Mouse (Mus musculus) lung, postnatal 10 days (tissue): ENCODE data around the gene Tspan11.

Experiments
- DNase-seq: peaks from one replicate; pipeline ENCODE4 v3.0.0; 2021

Gene Tspan11

DNA sequence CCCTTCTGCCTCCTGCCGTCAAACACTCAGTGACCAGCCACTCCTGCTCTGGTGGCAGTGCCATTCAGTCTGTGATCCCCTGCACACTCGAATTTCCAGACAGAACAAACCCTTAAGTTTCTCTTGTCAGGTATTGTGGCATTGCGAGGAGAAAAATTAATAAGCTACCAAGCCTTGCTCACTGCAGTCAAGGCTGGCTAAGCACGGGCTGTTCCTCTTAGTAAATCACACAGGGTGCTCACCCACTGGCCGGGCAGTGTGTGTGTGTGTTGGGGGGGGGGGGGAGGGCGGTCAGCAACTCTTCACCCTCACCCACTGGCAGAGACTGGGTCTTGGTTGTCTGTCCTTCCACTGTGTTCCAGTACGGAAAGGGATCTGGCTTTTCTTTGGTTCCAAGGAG, 473 bp upstream of the Tspan11 start:
- DNase-seq = no peak

DNA sequence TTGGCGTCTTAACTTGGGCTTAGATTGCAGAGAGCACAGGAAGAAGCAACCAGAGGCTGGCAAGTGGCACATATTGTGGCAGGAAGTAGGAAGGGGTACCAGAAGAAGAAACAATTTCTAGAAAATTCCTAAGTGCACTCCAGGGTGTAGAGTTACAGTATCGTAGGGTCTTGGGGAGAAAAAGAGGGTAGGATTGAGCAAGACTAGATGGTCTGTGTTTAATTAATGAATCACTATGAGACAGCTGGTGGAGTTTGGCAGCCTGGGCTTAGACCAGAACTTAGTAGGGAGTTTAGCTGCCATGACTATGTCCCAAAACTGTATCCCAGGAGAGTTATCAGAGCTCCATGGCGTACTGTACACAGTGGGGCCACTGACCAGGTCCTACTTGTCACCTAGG, 1.2 kb downstream of the Tspan11 start:
- no peak for DNase-seq

DNA sequence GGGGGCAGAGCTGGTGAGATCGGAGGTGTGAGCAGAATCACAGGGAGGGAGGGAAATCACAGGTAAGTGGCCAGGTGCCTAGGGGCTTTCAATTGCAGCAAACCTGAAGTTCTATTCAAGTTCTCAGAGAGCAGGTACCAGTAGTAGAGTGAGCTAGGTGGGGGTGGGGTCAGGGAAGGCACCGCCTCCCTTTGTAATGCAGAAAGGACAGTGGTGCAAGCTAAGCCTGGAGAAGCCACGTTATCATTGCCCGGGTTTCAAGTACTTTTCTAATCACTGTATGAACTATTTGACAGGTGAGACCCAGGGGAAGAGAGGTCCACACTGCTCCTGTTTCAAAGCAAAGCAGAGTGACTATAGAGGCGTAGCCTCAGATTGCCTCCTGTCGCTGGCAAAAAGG, 6.2 kb downstream of the Tspan11 start:
- DNase-seq = no peak

DNA sequence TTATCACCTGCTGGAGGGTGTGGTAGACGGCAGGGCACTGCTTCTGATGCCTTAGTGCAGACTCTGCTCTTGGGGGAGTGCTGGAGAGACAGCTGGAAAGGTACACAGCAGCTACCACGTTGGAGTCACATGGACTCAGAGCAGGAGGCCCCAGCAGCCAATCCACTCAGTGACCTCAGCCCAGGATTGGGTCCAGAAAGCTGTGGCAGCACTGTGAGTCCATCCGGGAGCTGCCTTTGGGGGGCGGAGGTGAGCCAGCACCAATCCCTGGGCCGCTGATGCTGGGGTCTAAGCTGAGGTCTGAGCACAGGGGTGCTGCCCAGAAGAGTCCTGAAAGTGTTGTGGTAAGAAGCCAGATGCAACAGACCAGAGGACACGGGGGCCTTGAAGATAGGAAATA, 7.6 kb downstream of the Tspan11 start:
- DNase-seq = peak; percentile 17

DNA sequence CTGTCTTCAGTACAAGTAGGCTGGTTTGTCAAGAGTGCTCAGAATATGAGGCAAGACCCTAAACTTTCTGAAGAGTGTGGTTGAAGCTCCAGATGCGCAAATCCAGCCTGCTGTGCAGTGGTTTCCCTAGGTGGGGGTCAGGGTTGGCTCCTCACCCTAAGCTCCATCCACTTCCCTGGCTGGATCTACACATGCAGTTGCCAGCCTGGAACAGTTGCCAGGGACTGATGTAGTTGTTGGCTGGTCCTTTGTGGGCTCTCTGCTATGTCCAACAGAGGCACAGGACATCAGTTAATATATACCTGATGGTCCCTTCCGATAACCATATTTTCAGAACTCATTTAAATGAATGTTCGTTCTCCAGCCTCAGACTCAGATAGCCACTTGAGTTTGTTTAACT, 9.0 kb downstream of the Tspan11 start:
- no peak for DNase-seq

DNA sequence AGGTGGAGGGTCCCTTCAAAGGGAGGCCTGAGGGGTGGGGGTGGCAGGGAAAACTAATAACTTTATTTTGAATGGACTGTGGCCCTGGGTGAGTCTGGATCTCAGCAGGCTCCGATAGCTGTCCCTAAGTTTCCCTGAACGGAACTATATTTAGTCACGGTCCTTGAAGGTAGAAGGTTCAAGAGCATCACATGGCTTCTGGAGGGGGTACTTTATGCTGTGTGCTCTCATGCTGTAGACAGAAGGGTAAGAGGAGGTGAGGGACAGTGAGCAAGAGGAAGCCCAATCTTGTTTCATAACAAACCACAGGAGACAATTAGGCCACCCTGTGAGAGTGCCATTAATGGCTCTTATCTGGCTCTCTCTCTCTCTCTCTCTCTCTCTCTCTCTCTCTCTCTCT, 10.0 kb downstream of the Tspan11 start:
- DNase-seq = no peak

DNA sequence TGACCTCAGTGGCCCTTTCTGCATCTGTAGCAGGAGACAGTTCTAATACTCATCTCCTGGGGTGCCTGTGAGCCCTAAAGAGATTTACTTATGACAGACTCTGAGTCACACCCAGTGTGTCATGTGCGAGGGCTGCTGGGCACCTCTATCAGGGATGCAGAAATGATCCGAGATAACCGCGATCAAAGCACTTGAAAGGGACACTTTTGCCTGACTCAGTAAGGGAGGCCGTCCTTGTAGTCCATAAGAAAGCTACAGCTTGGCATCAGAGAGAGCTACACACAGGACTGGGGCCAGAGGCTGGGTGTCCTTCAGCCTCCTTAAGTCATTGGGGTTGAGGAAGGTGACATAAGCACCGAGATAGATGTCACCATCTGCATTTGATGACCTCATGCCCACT, 12.7 kb downstream of the Tspan11 start:
- DNase-seq = no peak

DNA sequence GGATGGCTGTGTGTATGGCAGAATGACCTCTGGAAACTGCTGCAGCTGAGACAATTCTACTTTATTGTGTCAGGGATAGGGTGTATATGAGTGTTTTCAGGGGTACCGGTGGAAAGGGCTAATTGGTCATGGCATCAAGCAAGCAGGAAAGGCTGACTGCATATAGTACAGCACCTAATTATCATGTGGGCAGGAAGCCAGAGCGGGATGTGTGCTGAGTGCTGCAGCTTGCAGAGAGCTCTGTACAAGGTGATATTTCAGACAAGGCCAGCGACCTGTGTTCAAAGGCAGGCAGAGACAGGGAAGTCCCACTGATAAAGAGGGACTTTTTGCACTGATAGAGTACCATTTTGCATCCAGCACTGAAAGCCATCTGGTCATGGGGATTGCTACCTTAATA, 13.9 kb downstream of the Tspan11 start:
- no peak for DNase-seq

DNA sequence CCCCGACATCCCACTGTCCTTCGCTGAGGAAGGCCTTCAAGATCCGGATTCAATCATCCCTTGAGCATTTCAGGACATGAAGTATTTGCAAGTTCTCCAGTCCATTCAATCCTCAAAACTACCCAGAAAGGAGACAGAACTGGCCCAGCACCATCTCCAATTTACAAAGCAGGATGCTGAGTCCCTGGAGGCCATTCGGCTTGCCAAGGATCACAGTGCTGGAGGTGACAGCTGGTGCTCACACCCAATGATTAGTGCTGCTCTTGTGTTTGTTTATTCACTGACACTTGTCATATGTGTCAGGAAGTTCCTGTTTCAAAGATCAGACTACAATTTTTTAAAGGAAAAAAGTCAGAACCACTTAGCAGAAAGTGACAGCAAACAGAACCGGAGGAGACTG, 14.3 kb downstream of the Tspan11 start:
- DNase-seq = peak; percentile 53

DNA sequence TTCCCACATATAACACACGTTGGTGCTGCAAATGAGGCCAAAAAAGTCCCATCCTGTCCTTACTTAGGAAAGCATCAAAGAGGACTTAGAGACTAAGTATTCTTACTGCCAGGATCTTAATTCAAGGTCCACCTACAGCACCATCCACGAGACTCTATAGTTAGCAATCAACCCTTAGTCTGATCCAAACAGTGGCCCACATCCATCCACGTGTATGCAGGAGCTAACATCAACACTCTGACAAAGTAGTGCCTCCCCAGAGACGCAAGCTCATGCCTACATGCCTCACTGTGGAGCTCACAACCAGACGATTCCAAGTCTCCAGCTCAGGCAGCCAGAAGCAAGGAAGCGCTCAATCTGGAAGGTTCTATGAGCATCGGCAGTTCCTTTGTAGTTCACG, 15.2 kb downstream of the Tspan11 start:
- DNase-seq = no peak

DNA sequence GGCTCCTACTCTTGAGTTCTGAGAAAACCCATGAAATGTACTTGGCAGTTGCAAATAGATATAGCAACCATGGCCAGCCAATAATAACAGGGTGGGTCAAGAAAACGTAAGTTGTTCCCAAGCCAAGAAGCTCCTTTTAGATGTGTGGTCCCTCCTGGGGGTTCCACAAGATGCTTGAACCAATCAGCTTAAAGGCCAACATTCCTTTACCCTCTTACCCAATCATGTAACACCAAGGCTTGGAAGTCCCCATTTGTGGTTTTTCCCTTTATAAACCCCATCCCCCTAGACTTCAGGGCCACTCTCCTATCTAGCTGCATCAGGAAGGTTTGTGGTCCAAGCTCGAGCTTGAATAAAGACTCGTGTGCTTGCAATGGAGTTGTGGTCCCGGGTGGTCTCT, 23.2 kb downstream of the Tspan11 start:
- no peak for DNase-seq

DNA sequence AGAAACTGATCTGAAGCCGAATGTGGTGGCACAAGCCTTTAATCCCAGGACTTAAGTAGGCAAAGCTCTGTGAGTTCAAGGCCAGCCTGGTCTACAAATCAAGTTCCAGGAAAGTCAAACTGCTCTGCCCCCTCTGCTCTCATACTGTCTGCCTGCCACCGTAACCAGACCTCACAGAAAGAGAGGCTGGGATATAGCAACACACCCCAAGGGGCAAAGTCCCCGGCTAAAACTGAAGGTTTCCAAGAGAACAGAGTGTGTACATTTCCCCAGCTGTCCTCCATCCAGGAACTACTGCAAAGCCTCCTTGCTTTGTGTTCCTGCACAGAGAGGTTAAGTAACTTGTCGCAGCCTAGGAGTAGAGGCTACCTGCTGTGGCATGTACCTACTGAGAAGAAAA, 24.3 kb downstream of the Tspan11 start:
- no peak for DNase-seq

DNA sequence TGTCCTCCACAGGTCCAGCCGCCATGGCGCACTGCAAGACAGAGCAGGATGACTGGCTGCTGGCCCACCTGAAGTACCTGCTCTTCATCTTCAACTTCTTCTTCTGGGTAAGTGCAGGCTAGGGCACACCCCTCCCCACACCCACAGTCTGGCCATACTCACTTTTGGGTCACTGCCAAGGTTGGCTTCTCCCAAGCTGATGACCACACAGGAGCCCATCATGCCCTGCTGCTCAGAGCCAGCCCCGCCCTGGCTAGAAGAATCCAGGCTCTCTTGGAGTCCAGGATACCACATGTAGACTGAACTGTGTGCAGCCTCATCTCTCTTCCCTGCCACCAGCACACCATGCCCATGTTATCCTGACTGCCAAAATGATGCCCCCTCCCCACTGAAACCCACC, 25.5 kb downstream of the Tspan11 start:
- DNase-seq = no peak

DNA sequence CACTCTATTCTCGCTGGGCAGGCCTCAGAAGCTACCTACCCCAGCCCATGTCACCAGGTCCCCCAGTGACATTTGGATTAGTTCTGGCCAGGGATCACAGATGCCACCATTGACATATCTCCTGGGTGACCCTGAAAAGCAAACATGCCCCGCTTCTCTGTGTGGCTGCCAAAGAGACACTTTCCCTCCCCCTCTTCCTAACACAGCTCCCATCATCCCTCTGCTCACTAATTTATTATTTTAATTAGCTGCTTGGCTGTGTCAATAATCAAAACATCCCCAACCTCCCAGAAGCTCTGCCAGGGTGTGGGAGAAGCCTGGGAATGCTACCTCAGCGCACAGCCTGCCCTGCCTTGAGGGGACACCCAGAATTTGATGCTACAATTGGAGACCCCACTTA, 29.6 kb downstream of the Tspan11 start:
- no peak for DNase-seq

DNA sequence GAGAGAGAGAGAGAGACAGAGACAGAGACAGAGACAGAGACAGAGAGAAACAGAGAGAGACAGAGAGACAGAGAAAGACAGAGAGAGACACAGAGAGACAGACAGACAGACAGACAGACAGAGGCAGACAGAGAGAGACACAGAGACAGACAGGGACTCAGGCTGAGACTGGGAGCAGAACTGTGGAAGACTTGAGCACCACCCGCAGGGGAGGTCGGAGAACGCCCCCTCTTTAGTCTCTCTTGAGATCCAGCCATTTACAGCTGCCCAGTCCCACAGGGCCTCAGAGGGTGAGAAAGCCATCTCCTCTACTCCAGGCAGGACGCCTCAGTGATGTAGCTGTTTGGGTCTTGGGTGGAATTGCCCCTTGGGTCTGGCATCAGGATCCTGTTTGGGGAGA, 30.3 kb downstream of the Tspan11 start:
- no peak for DNase-seq

DNA sequence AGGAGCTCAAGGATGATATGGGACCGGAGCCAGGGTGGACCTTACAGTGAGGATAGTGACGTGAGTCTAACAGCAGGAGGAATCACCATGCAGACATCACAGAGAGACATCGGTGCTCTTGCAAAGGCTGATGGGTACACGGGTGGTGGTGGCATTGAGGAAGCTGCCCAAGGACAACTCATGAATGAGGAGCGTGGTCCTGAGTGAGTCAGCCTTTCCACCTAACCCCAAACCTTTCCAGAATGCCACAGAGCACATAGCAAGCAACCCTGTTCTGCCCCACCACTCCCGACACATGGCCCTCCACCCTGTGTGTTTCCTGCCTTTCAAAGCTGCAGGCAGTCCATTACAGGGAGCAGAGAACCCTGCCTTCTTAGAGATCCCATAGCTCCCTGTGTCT, 32.1 kb downstream of the Tspan11 start:
- no peak for DNase-seq

DNA sequence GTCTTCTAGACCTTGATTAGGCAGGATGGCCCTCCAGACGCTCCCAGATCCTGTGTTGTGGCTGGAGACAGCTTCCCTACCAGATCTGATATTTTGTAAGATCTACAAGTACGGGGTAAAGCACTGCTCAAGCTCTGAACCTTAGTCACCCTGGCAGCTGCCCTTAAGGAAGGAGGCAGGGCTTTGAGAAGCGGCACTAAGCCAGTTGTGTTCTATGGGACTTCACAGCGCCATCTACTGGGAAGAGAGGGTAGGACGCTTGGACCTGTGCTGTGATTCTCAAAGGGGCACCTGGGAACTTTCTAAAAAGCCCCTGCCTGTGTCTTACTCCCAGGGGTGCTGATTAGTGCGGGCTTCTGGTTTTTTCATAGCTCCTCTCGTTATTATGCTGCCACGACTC, 33.3 kb downstream of the Tspan11 start:
- peak; percentile 90 for DNase-seq

DNA sequence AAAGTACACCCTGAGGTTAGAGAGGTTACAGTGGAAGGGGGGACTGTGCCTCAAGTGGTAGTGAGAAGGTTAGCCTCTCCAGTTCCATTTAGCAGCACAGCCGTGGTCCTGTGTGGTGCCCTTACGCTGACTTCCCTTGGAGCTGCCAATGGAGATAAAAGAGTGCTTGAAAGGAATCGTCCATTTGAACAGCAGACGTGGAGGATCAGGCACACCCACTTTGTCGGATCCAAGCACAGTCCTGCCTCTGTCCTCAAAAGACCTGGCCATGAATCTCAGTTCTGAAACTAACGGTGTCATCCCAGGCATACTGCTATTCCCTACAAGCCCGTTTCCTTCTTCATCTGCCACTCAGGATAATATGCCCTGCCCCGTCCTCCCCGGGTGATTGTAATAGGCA, 34.6 kb downstream of the Tspan11 start:
- peak; percentile 59 for DNase-seq

DNA sequence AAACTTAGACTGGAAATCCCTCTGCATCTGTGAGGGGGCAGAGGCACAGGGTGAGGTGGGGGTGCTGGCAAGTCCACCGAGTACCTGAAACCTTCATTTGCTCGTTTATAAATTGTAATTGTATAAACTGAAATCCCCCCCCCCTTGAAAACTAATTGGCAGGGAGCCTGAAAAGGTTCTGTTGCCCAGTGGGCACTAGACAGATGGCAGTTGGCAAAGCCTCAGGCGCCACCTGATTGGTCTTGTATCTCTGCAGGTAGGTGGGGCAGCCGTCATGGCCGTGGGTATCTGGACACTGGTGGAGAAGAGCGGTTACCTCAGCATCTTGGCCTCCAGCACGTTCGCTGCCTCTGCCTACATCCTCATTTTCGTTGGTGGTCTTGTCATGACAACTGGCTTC, 35.9 kb downstream of the Tspan11 start:
- no peak for DNase-seq

DNA sequence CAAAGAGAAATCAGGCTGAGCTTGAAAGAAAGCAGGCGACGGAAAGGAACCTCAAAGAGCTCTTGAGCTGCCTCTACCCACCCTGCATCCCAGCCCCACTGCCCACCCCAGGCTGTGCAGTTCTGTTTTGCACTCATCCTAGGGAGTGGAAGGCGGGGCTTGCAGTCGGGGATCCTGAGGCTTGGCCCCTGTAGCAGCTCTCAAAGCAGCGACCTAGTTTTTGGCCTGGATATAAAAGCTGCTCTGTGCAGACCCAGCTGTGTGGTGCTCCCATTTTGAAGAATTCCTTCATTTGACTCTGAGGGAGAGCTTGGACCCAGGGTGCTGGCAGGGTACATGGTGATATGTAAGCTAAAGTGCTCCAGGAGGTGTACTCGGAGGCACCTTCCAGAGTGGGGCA, 37.4 kb downstream of the Tspan11 start:
- no peak for DNase-seq

DNA sequence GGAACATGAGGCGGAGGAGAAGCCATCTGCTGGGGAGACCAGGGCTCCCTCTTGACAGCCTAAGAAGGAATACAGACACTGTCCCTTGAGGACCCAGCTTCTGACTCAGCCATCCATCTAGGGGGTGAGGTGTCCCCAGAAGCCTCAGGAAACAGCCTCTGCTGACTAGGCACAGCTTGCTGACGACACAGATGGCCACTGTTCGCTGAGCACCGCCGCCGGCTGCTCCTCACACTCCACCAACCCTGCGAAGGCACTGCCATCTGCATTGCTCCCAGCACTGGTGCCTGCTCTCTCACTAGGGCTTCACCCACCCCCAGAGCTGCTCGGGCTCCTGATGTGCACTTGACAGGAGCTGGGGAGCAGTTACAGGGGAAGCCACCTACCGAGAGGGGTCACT, 38.5 kb downstream of the Tspan11 start:
- no peak for DNase-seq

DNA sequence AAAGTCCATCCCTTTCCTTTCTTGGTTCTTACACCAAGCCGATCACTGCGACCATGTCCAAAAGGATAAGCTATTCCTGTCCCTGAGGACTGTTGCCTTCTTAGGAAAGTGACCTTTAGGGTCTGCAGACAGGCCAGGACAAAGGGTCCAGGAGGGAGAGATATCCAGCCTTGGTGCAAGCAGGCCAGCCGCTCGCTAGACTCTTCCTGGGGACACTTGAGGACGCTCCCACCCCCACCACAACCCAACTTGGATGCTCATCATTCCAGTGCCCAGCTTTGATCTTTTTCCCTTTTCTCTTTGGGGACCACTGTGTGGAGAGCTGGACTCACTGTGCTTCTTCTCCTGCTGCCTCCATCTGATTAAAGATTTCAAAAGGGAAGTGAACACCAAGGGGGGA, 41.3 kb downstream of the Tspan11 start:
- DNase-seq = no peak

DNA sequence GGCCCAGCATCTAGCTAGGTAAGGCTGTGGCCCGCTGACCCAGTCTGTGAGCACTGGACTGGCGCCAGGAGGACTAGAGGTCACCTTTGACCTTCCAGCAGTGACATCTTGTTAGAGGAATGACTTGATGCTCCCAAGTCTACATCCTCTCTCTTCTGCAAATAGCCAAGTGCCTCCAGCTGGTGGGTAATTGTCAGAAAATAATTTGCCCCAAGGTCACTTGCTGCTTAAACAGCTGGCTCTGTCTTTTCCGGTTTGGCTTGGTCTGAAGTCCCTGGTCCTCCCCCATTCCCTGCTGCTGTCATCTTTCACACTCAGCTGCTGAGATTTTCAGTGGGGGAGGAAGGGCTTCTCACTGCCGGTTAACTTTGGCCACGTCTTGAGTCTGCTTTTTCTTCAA, 45.3 kb downstream of the Tspan11 start:
- peak; percentile 83 for DNase-seq

DNA sequence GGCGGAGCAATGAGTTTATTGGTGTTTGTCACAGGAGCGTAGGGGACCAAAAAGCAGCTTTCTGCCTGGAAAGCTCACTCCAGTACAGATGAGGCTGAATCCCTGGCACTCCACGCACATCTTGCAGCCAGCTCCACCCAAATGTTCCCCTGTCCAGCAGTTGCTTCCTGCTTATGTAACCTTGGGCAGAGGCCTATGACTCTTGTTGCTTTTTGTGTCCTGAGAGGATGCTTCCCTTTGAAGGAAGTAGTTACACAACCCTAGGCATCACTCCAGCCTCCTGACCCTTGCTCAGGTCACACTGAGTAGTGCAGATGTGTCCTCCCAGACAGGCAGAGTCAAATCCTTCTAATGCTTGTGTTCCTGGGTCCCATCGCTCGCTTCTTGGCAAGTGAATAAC, 46.5 kb downstream of the Tspan11 start:
- DNase-seq = peak; percentile 62

DNA sequence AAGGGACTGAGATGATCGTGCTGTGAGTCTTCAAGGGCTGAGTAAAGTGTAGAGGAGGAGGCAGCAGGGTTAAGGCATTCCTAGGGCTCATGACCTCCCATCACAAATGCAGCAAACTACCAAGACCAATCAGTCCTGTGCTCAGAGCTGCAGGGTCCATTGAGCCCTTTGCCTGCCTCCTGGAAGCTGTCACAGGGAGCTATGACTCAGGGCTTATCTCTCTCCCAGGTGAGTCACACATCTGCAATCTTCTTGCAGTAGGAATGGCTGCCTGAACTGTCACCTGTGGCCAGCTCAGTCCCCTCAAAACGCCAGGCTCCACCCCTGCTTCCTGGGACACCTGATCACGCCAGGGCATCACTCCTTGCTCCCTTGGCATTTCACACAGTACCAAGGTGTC, 47.7 kb downstream of the Tspan11 start:
- DNase-seq = no peak

DNA sequence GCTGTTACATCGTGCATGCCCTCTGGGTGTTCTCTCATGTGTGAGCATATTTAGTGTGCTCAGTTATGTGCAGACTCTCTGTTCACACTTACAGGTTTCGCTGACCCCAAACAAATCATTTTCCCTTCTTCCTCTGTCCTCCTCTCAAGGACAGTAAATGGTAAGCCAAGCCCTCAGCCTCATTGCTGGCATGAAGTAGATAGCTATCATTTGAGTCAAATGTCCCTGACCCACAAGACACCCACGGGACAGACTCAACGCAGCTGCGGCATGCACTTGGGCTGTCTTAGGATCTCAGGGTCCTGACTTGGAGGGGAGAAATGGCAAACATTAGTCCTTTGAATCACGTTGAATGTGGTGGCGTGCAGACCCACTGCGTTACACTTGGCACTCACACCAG, 55.0 kb downstream of the Tspan11 start:
- DNase-seq = no peak
